Mouse (Mus musculus): ENCODE data around the gene Prpf4.

Prpf4 gene

GRCm38 (mm10) chr4:62408601-62409282 is at the start of gene Prpf4, which contains the start of gene Cdc26:
TSS of gene Prpf4 (plus strand) at chr4:62408797.
TSS of gene Cdc26 (minus strand) at chr4:62408642.
- peak; percentile 98 for DNase-seq (ENCODE audit: low spot score)

DNA sequence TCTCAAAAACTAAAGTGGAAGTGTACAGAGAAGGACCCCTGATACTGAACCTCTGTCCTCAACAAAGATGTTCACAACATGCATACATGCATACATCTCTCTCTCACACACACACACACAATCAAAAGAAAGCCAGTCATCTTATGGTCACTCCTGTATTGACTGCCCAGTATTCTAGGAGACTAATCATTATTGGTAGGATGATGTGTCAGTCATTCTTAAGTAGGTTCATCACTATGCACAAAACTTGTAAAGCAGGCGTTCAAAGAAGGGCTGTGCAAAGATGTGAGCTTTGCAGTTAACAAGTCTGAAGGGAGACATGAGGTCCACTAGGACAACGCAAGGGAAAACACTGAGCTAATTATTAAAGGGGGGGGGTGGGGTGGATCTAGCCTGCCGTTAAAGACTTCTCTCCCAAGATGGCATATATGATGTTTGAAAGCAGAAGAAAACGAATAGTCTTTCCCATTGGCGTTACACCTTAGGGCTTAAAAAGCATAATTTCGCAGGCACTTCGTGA is 49.3 kb upstream of the Prpf4 start:
- DNase-seq (ENCODE audit: low spot score) = peak; percentile 73

DNA sequence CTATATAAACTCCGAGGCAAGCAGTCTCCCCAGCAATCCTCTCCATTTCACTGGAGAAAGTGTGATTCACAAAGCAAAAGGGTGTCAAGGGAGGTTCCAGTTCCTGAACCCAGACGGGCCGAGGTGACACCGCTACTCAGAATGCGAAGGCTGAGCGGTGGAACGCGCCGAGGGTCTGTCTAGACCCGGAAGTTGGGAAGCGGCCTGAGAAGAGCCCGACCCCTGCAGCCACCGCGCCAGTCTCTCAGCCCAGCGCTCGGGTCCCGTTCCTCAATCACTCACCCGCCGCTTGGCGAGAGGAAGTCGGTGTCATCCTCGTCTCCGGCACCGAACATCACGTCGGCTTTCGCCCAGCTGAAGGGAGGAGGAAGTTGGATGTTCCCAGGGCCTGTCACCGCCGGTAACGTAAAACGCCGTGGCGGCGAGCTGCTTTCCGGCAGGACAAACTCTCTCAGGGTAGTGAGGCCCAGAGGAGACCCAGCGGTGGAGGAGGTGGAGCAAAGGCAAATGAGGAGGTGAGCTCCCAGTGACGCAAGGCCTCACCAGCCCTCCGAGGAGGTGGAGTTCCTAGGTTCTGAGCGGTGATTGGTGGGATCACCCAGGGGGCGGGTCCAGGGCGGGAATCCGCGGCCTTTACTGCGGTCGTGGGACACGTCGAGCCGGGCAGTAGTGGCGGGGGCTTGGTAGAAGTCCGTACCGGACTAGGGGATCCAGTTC is 48.4 kb upstream of the Prpf4 start, which contains the start of the genes Fkbp15 and Slc31a1:
Fkbp15 (minus strand) TSS at position 461 of the 717 bp plus-strand sequence.
Slc31a1 (plus strand) TSS at position 640 of the 717 bp plus-strand sequence.
- peak; percentile 100 for DNase-seq (ENCODE audit: low spot score)

DNA sequence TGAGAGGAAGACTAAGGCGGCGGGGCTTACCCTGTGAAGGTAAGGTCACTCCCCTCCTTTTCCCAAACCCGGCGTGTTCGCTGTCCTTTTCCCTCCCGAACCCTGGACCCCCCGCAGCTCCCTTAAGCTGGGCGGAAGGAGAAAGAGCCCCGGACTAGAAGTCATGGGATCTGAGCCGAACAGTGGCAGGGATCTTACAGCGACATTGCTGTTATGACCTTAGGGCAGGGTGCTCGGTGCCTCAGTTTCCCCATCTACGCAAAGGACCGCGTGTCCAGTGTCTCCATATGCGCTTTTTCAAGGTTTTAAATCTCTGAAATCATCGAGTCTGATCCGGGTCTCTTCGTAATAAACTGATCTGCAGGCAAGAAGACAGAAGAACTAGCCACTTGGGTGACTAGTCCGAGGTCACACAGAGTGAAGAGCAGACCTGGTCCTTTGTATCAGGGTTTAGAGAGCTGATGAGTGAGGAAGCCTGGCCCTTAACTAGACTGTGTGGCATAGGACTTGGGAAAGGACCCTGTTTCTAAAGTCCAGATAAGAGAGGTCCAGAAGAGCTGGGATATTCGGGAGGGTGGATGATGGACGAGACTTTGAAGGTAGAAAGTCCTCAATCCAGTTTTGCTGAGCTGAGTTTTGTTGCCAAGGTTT is 47.7 kb upstream of the Prpf4 start:
- no peak for DNase-seq (ENCODE audit: low spot score)

DNA sequence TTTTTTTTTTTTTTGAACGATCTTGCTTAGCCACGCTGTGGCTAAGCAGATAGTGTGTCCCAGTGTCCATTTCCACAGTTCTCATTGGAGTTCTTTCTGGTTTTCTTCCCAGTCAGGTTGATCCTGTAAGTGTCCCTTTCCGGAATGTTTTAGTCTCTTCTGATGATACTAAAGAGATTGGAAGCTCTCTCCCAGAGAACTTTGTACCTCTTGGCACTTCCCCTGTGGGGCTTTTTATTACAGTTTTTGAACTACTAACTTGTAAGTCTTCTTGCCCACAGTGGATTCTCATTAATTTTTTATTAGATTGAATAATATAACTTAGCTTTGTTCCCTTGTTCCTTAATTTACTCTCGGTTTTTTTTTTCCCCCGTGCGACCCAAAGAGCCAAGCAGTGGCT is 47.0 kb upstream of the Prpf4 start:
- DNase-seq (ENCODE audit: low spot score) = no peak

DNA sequence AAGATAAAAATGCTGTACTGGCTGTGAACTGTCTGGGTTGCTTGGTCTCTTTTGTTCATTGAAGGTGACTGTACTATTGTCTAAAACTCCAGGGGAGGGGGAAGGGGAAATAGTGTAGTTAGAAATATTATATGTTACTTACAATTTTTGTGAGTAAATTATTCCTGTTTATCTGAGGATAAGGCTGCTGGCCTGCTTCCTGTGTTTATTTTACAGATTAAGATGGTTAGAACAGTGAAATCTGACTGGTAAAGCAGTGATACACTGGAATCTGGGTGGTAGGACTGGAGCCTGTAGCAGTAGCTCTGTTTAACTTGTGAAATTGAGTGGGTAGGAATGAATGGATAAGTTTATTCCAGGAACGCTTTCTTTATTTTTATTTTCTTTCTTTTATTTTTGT is 46.6 kb upstream of the Prpf4 start:
- DNase-seq (ENCODE audit: low spot score) = no peak

DNA sequence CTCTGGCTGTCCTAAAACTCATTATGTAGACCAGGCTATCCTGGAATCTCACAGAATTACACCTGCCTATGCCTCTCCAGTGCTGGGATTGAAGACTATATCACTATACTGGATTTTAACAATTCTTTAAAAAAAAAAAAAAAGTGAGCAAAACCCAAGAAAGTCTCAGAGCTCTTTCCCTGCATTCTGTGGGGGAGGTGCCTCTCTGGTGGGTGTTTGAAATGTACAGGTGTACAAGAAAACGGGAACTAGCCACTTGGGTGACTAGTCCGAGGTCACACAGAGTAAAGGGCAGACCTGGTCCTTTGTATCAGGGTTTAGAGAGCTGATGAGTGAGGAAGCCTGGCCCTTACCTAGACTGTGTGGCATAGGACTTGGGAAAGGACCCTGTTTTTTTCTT is 46.2 kb upstream of the Prpf4 start:
- no peak for DNase-seq (ENCODE audit: low spot score)

DNA sequence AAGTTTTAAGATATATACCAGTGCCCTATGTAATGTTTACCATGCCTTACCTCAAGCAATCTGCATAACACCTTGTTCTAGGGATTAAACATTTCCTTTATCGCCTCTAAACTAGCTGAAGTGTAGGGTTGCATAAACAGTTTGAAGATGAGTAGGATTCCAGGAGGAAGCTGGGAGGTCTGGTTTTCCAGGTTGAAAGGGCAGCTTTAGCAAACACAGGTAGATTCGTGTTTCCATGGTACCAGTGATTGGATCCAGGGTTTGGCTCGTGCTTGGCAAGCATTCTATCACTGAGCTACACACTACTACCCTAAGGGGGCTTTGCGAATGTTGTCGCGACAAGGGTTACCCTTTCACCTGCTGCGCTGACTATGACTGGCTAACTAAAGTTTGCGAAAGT is 44.3 kb upstream of the Prpf4 start:
- peak; percentile 72 for DNase-seq (ENCODE audit: low spot score)

- no peak for DNase-seq (ENCODE audit: low spot score)
Measured at GRCm38 (mm10) chr4:62366291-62366690, 42.3 kb upstream of the Prpf4 start.

DNA sequence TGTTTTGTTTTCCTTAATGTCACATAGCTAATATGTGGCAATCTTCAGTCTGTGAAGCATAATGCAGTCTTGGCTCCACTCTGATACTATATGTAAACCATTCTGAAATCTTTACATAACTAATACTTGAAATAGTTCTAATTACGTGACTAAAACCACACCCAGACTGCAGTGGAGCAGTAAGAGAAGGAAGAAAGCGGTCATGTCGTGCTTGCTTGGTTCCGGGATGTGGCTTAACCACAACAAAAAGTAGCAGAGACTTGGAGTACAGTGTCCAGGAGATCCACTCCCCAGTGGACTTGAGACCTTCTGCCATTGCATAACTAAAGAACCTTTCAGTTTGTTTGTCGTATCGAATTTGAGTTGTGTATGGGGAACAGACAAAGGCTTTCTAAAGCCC is 41.0 kb upstream of the Prpf4 start:
- no peak for DNase-seq (ENCODE audit: low spot score)

DNA sequence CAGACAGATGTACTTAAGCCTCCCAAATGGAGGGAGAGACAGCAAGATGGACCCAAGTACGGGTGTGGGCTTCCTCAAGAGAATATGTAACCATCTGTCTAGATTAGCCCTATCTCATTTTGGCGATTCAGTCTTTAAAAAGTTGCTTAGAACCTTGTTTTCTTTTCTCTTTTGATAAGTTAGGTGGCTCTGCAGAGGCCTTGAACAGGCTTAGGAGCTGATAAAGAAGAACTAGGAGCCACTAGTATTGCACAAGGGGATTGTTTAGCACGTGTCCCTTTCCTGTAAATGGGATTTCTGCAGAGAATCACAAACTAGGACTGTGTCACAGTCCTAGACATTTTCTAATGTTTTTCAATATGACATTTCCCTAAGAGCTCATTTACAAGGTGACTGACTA is 39.5 kb upstream of the Prpf4 start:
- DNase-seq (ENCODE audit: low spot score) = no peak

DNA sequence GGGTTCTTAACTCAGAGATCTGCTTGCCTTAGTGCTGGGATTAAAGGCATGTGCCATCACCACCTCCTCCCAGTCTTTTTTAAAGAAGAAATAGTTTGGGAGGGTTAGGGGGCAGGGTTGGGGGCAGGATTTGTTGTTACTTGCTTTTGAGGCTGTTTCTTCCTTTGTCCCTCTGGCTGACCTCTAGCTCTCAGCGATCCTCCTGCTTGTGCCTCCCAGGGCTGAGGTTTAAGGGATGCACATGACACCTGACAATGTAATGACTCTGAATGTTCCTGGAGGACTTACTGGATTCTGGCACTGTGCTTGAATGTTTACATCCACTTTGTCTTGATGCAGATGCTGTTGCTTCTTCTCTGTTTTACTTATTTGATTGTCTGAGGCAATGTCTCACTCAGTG is 36.2 kb upstream of the Prpf4 start:
- DNase-seq (ENCODE audit: low spot score) = no peak

DNA sequence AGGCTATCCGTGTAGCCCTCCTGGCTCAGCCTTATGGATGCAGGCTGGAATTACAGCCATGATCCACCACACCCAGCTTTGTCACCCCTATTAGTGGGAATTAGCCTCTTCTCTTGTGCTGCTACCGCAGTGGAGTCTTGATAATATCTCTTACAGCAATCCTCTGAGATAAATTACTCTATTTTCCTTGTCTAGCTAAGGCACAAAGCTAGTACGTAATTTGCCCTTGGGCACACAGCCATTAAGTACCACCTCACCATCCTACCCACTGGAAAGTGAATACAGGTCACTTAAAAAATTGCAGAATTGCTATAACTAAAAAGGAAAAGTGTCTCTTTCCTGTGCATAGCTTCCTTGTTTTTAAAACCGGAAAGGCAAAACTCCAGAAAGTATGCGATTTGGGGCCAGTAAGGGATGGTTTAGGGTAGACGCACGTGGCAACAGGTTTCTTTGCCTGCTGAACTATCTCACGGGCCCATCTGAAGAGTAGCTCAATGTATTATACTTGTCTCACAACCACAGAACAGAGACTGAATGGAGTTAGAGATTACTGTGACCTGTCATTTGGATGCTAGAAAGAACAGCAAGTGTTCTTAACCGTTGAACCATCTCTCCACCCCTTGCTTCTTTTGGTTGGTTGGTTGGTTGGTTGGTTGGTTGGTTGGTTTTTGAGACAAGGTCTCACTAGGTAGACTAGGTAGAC is 35.6 kb upstream of the Prpf4 start:
- no peak for DNase-seq (ENCODE audit: low spot score)

DNA sequence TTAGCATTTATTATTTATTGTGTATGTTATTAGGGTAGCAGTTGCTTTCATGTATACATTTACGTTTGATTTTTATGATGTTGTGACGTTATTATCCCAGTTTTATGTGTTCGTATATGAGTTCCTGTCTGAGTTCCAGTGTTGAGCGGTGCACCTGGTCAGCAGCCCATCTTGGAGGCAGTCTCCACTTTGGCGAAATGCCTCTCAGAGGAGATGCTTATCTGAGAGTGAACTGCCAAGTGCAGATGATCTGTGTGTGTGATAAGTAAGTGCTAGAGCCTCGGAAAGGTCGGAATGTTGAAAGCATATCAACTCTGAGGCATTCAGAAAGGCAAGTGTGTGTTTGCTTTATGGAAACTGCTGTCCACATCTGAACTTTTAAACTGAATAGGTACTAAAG is 34.9 kb upstream of the Prpf4 start:
- DNase-seq (ENCODE audit: low spot score) = no peak

GRCm38 (mm10) chr4:62374342-62374741 is 34.3 kb upstream of the Prpf4 start:
- DNase-seq (ENCODE audit: low spot score) = no peak

DNA sequence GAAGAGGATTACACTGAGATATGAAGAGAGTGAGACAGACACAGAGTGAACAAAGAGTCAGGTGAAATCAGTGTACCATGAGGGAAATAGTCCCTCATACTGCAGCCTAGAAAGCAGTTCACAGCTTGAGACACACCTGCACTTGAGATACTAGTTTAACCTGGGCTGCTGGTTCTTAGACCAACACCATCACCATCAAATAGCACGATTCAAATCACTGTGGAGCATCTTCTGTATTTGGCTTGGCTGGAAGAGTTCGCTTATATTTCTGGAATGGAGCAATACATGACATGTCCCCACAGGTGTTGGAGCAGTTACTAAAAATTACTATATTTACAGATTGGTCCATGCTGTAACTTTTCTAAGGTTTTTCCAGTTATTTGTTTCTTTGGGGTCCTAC is 32.5 kb upstream of the Prpf4 start:
- no peak for DNase-seq (ENCODE audit: low spot score)

GRCm38 (mm10) chr4:62379724-62380381 is 28.7 kb upstream of the Prpf4 start:
- no peak for DNase-seq (ENCODE audit: low spot score)

DNA sequence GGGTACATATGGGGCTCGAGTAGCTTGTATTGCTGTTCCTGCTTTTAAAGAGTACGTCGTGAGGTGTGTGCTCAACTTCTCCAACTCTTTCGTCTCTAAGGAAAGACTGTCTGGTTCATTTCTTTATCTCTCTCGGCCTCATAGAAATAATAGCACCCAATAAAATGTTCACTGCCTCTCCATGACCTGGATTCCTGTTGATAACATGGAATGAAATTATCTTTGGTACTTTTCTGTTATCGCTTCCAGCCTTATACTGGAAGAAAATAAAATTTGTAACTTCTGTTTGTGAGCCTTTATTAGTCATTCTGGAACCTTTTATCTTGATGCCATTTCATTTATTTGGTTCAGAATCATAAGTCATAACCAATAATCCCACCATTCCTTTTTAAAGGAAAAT is 25.4 kb upstream of the Prpf4 start:
- DNase-seq (ENCODE audit: low spot score) = no peak

DNA sequence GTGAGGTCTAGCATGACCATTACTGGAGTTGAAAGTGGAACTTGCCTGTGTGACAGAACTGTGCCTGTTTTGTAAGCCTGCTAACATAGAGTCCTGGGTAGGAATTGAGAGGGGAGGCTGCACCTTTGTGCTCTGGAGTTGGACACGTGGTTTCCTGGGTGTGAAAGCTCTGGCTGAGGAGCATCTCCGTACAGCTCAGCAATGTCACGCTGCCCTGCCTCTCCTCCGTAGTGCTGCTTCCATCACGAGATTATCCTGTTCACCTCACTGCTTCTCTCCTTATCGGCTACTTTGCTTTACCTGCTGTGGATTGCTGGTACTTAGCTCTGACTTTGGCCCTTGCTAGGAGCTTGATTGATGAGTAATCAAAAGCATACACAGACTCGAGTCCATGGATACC is 24.8 kb upstream of the Prpf4 start:
- DNase-seq (ENCODE audit: low spot score) = peak; percentile 68

GRCm38 (mm10) chr4:62384159-62384558 is 24.4 kb upstream of the Prpf4 start:
- DNase-seq (ENCODE audit: low spot score) = peak; percentile 65

DNA sequence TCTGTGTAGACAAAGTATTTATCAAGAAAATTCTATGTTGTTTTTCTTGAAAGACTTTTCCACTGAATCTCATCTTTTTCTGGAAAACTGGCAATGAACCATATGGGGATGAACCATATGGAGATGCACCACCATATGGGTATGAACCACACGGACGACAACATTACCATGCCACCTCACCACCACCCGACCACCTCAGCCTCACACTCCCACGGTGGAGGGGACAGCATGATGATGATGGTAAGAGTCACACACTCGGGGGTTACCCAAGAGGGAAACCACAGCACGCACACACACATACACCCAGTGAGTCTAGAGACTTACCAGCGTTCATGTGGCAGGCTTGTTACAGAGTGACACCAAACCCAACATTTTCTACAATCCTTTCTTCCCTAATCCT is 23.2 kb upstream of the Prpf4 start:
- DNase-seq (ENCODE audit: low spot score) = no peak

Data from yolk sac, embryonic 10.5 days (tissue).